Mouse (Mus musculus) gastrocnemius, postnatal 10 days (tissue): ENCODE data around the gene H2-Q10. TPM values are rescaled to one million over a fixed set of nuclear protein-coding genes. Genes with fewer than 3 reads are reported as not detected.
"Not testable (repeated sequence)": the region's sequence is repeated elsewhere in the genome, so short reads cannot be mapped to it uniquely, and the experiment has no call there.

ENCODE experiments used
- DNase-seq: peaks from one replicate; pipeline ENCODE4 v3.0.0; 2021; ENCODE audit warnings: mixed read lengths
- total RNA-seq, 2 experiments: library from RNA; stranded (reverse); gene quantifications; 2 replicates each; pipeline ENCODE4 v1.2.3; 2021

H2-Q10 gene
- total RNA-seq, 2 experiments from 2014 or later = 0.14 to 0.52 TPM

GRCm38 (mm10) chr17:35458247-35458646, 11.6 kb upstream of the H2-Q10 start:
- DNase-seq = not testable (repeated sequence)

- not testable (repeated sequence) for DNase-seq
These were observed 9.2 kb upstream of the H2-Q10 start for GRCm38 (mm10) chr17:35460513-35461341.

- DNase-seq = not testable (repeated sequence)
These were observed 4.2 kb upstream of the H2-Q10 start for GRCm38 (mm10) chr17:35465651-35466050.

- DNase-seq = not testable (repeated sequence)
These were observed 953 bp upstream of the H2-Q10 start for GRCm38 (mm10) chr17:35468936-35469335.

- peak; percentile 67 for DNase-seq
These were observed 14.2 kb downstream of the H2-Q10 start for GRCm38 (mm10) chr17:35484066-35484465.

- no peak for DNase-seq
These were observed 15.8 kb downstream of the H2-Q10 start for GRCm38 (mm10) chr17:35485702-35486101.

- no peak for DNase-seq
These were observed 16.8 kb downstream of the H2-Q10 start for GRCm38 (mm10) chr17:35486726-35487125.

GRCm38 (mm10) chr17:35488041-35488440, 18.2 kb downstream of the H2-Q10 start:
- no peak for DNase-seq

- DNase-seq = no peak
These were observed 20.4 kb downstream of the H2-Q10 start for GRCm38 (mm10) chr17:35490320-35490719.

- DNase-seq = no peak
These were observed 27.2 kb downstream of the H2-Q10 start for GRCm38 (mm10) chr17:35497124-35497523.

GRCm38 (mm10) chr17:35502226-35502625, 32.3 kb downstream of the H2-Q10 start:
- DNase-seq = no peak

- DNase-seq = no peak
These were observed 32.9 kb downstream of the H2-Q10 start for GRCm38 (mm10) chr17:35502762-35503161.

GRCm38 (mm10) chr17:35503849-35504248, 34.0 kb downstream of the H2-Q10 start:
- DNase-seq = no peak

GRCm38 (mm10) chr17:35504628-35505481, 35.0 kb downstream of the H2-Q10 start:
- no peak for DNase-seq

- DNase-seq = no peak
These were observed 35.9 kb downstream of the H2-Q10 start, which contains the start of gene Pou5f1 for GRCm38 (mm10) chr17:35505776-35506175. Pou5f1 (plus strand) TSS chr17:35506018.

- DNase-seq = no peak
These were observed 37.0 kb downstream of the H2-Q10 start for GRCm38 (mm10) chr17:35506881-35507280.

GRCm38 (mm10) chr17:35507556-35508260, 37.8 kb downstream of the H2-Q10 start:
- no peak for DNase-seq

- DNase-seq = not testable (repeated sequence)
These were observed 38.4 kb downstream of the H2-Q10 start for GRCm38 (mm10) chr17:35508279-35508678.

GRCm38 (mm10) chr17:35509284-35509683, 39.4 kb downstream of the H2-Q10 start:
- no peak for DNase-seq

- DNase-seq = no peak
These were observed 43.2 kb downstream of the H2-Q10 start for GRCm38 (mm10) chr17:35512916-35513626.

- peak; percentile 84 for DNase-seq
These were observed 44.0 kb downstream of the H2-Q10 start for GRCm38 (mm10) chr17:35513886-35514285.

GRCm38 (mm10) chr17:35514756-35515155, 44.9 kb downstream of the H2-Q10 start:
- DNase-seq = no peak
